Mouse (Mus musculus) T-cell, adult 66 days (primary cell): ENCODE measurements around the gene E330034G19Rik. TPM values are rescaled to one million over a fixed set of nuclear protein-coding genes. Genes with fewer than 3 reads are reported as not detected.

ENCODE experiments used
- total RNA-seq, 2 experiments: library from RNA; stranded (reverse); gene quantifications; 3 replicates in 1 of 2; 4 replicates in 1 of 2; pipeline ENCODE4 v1.2.4; 2023

E330034G19Rik gene
- total RNA-seq = not detected

DNA sequence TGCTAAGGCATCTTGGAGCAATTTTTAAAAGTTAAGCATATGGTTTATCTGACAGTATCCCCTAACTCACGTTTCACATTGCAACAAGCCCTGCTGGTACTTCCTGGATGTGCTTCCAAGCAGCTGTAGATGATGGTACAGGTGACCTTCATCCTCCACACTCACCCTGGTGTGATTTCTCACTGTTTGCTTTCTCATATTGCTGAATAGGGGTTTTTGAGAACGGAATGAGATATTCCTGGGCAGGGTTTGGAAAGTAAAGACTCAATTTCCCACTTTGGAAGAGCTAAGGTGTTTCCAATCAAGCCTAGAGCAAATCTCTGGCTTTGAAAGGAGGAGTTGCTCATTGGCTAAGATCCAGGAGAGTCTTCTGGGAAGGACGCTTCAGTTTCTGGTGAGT, at the start of gene E330034G19Rik:
Gene E330034G19Rik (plus strand): TSS at position 301 of the 400 bp plus-strand sequence.

DNA sequence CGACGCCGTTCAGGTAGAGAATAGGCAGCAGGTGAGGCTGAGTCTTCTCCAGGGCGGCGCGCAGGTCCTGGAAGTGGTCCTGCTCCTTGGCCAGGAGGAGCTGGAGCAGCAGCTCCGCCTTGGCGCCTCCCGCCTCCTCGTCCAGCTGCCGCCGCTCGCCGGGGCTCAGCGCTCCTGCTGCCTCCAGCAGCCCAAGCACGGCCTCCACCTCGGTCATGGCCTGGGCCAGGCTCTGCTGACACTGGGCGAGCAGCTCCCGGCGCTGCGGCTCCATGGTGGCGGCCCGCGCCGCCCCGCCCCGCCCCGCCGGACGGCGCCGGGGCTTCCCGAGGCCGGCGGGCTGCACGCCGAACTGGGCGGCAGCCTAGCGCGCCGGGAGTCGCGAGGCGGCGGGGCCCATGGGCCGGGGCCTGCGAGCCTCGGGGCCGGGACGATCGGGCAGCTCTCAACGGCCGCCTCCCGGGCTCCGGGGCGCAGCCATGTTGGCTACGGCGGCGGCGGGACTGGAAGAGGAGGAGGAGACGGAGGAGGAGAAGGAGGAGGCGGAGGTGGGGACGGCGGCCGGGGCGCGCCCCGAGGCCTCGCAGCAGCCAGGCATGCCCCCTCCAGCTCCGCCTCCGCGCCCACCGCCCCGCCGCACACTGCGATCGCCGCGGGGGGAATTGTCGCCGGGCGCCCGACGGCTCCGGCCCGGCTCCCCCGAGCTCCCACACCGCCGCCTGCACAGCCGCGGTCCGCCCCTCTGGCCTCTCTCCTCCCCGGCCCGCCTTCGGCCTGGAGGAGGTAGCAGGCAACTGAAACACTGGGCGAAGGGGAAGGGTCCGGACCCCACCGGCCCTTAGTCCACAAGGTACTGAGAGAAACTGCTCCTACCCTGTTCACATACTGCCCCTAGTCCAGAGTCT, 47.6 kb upstream of the E330034G19Rik start, which contains the start of gene Dlg5:
Gene Dlg5 (minus strand): TSS at position 744 of the 905 bp plus-strand sequence.

Other genes starting within 250 kb of the E330034G19Rik start
- 1 to 10 TPM; 3.6 to 4.7 TPM for gene Dlg5, start 47.3 kb upstream of the E330034G19Rik start, total RNA-seq
- gene Polr3a, start 193.8 kb downstream of the E330034G19Rik start, total RNA-seq = 10 to 100 TPM; 38.8 to 42.1 TPM
- gene Rps24, start 193.9 kb downstream of the E330034G19Rik start, total RNA-seq = 1,000 to 10,000 TPM; 5,930 to 6,227 TPM